Comparison of ENCODE assay signal across 7 mouse cellular contexts in genomic region chr3:73134316-73134715, GRCm38 (mm10).
DNase-seq lines count a peak whose midpoint lies in the region; ATAC-seq lines count a peak whose summit lies in the region.

No protein-coding gene starts in this region.

- peak; percentile 10 for DNase-seq in kidney, postnatal 10 days
- DNase-seq in kidney, adult 11 months = no peak
- peak; percentile 55 for DNase-seq in R1 (ENCODE audit: low read depth, low spot score)
- peak; percentile 38 to 62 for DNase-seq in cerebellum, postnatal 14 days
- DNase-seq in layer of hippocampus, postnatal 10 days (ENCODE audit: low spot score in 2 of 2) = peak; percentile 14 to 51
- peak; percentile 20 to 28 for DNase-seq in right cerebral cortex, postnatal 36 days (ENCODE audit: low spot score in 2 of 2)

- ATAC-seq in erythroblast, adult 5-6 weeks (replicated peaks; ENCODE audit: low FRiP score, poor library complexity, severe bottlenecking) = no peak
